25 mouse cellular contexts compared by ENCODE assay signal in genomic region chr19:37284775-37285174, GRCm38 (mm10).
"Had no signal": no experiment of that assay in that cellular context is flagged by ENCODE, and none has a peak within 500 bp of the region (broad histone marks: within the 10 kb centered on the region; RNA-seq: fewer than 3 reads in every experiment).

No protein-coding gene starts in this region.

- ATAC-seq: intestine, embryonic 16.5 days; liver, postnatal 0 days; lung, postnatal 0 days; midbrain, embryonic 13.5 days; midbrain, embryonic 16.5 days had no signal

- H3K27me3 ChIP-seq: limb, embryonic 12.5 days; limb, embryonic 15.5 days; megakaryocyte, embryonic 14.5 days; midbrain, embryonic 13.5 days; neural tube, embryonic 13.5 days had no signal

- H3K4me3 ChIP-seq: limb, embryonic 12.5 days; limb, embryonic 15.5 days; megakaryocyte, embryonic 14.5 days; midbrain, embryonic 10.5 days; midbrain, embryonic 13.5 days; myocyte; neural tube, embryonic 13.5 days had no signal

- H3K9me3 ChIP-seq: limb, embryonic 12.5 days; limb, embryonic 15.5 days; megakaryocyte, embryonic 14.5 days; midbrain, embryonic 10.5 days; midbrain, embryonic 13.5 days; neural tube, embryonic 13.5 days had no signal

- H3K4me1 ChIP-seq: limb, embryonic 12.5 days; limb, embryonic 15.5 days; midbrain, embryonic 10.5 days; midbrain, embryonic 13.5 days; neural tube, embryonic 13.5 days had no signal

- H3K4me2 ChIP-seq: limb, embryonic 12.5 days; limb, embryonic 15.5 days; liver, embryonic 11.5 days; lung, embryonic 14.5 days; midbrain, embryonic 13.5 days; neural tube, embryonic 13.5 days had no signal

- H3K9ac ChIP-seq: limb, embryonic 12.5 days; limb, embryonic 15.5 days; liver, embryonic 14.5 days; liver, postnatal 0 days; lung, embryonic 14.5 days; midbrain, embryonic 13.5 days; neural tube, embryonic 13.5 days had no signal

- DNase-seq: kidney, adult 18-20 months; kidney, adult 9 months; kidney, postnatal 14 days; kidney, postnatal 4 days; layer of hippocampus, adult 9-11 months; left cerebral cortex, postnatal 4 days; liver, postnatal 0 days; lung, embryonic 14.5 days; retina, postnatal 1 day; right cerebral cortex, postnatal 25 days; spleen, adult 18-20 months; thymus, postnatal 25 days had no signal

- H3K27ac ChIP-seq: limb, embryonic 12.5 days; limb, embryonic 15.5 days; liver, embryonic 14.5 days; midbrain, embryonic 10.5 days; midbrain, embryonic 13.5 days; neural tube, embryonic 13.5 days; stomach, postnatal 0 days had no signal
